Mouse (Mus musculus): ENCODE data around the gene Serinc3. TPM values are rescaled to one million over a fixed set of nuclear protein-coding genes. Genes with fewer than 3 reads are reported as not detected.

The Serinc3 gene
- total and polyA plus RNA-seq, 3 experiments = 345 to 611 (median 467) TPM

- peaks cover 0 to 31% of the 10 kb centered on the region in 2 experiments; a peak in 2 of 4 replicates for H3K4me1 ChIP-seq (ENCODE audit: control insufficient read depth in 1 of 2, insufficient read depth in 2 of 2)
- DNase-seq (ENCODE audit: extremely low read depth) = peak; percentile 85
- dilution Hi-C loops (cut with MboI; ENCODE audit: extremely low pct_ligation_motif_present, extremely low pct_unique_long_range_greater_than_20kb, low sequenced_read_pairs) = no loop called here
Observed at GRCm38 (mm10) chr2:163597661-163598060, 47.3 kb downstream of the Serinc3 start.

DNA sequence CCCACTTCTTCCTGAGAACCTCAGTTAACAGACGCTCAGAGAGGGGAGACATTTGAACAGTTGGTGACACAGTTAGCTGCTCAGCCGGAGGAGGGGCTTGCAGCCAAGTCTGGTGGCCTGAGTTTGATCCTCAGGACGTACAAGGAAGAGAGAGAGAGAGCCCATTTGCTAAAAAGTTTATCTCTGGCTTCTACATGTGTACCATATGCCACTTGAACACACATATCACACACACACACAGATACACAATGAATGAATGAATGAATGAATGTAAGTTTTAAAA is 48.1 kb downstream of the Serinc3 start:
- dilution Hi-C loops (cut with MboI; ENCODE audit: extremely low pct_ligation_motif_present, extremely low pct_unique_long_range_greater_than_20kb, low sequenced_read_pairs) (no loop called here), in situ Hi-C loops (cut with MboI; ENCODE audit: low pct_ligation_motif_present, low pct_unique_long_range_greater_than_20kb, low sequenced_read_pairs) (loop anchor here (10.0 kb wide), 1 partner anchor 62 kb away; no protein-coding TSS in a partner anchor)
- H3K36me3 ChIP-seq (replicated peaks in 1 of 2; ENCODE audit: control insufficient read depth in 1 of 2, insufficient read depth in 1 of 2, low read length in 1 of 2) = no peaks in the 10 kb centered on the region
- peaks cover 12% of the 10 kb centered on the region for H3K27me3 ChIP-seq (replicated peaks)
- peaks cover 0 to 31% of the 10 kb centered on the region in 2 experiments; a peak in 2 of 4 replicates for H3K4me1 ChIP-seq (ENCODE audit: control insufficient read depth in 1 of 2, insufficient read depth in 2 of 2)
- TF ChIP-seq IRF4 (IDR thresholded peaks at IDR 0.05; ENCODE audit: low read depth, low read length) (no peak), JUN (IDR thresholded peaks at IDR 0.05; ENCODE audit: insufficient read depth, low read depth, low read length) (no peak), ZNF384 (IDR thresholded peaks at IDR 0.05; ENCODE audit: low read depth, low read length) (no peak), POLR2AphosphoS2 (IDR thresholded peaks at IDR 0.05; ENCODE audit: low read depth, low read length) (no peak), ETS1 (conservative IDR thresholded peaks at IDR 0.05; ENCODE audit: low read depth, low read length) (no peak), CHD1 (IDR thresholded peaks at IDR 0.05; ENCODE audit: low read depth, low read length) (no peak)
- H3K9ac ChIP-seq (ENCODE audit: insufficient read depth, low read depth) = no peak overlapping the region
- DNase-seq (ENCODE audit: extremely low read depth) = no peak
- no peak overlapping the region for H3K4me3 ChIP-seq (replicated peaks in 1 of 3; ENCODE audit: low read depth in 2 of 3, low read length in 2 of 3, poor library complexity in 1 of 3)
- H3K27ac ChIP-seq (ENCODE audit: insufficient read depth, low read depth) = no peak overlapping the region
- no peaks in the 10 kb centered on the region for H3K9me3 ChIP-seq (replicated peaks; ENCODE audit: low read length)
- no peak overlapping the region for H3K4me2 ChIP-seq (ENCODE audit: insufficient read depth, low read depth, poor library complexity, severe bottlenecking)
- H3K79me2 ChIP-seq (replicated peaks; ENCODE audit: control insufficient read depth, extremely low read depth, insufficient read depth, poor library complexity, severe bottlenecking) = no peaks in the 10 kb centered on the region

More at GRCm38 (mm10) chr2:163597661-163598060, 47.3 kb downstream of the Serinc3 start:
- Histone ChIP-seq H3K27ac (ENCODE audit: insufficient read depth, low read depth) (no peak overlapping the region), H3K9me3 (replicated peaks; ENCODE audit: low read length) (no peaks in the 10 kb centered on the region), H3K4me3 (replicated peaks in 1 of 3; ENCODE audit: low read depth in 2 of 3, low read length in 2 of 3, poor library complexity in 1 of 3) (no peak overlapping the region), H3K4me2 (ENCODE audit: insufficient read depth, low read depth, poor library complexity, severe bottlenecking) (no peak overlapping the region), H3K9ac (ENCODE audit: insufficient read depth, low read depth) (no peak overlapping the region), H3K79me2 (replicated peaks; ENCODE audit: control insufficient read depth, extremely low read depth, insufficient read depth, poor library complexity, severe bottlenecking) (no peaks in the 10 kb centered on the region), H3K36me3 (replicated peaks in 1 of 2; ENCODE audit: control insufficient read depth in 1 of 2, insufficient read depth in 1 of 2, low read length in 1 of 2) (no peaks in the 10 kb centered on the region), H3K27me3 (replicated peaks) (peaks cover 12% of the 10 kb centered on the region)
- TF ChIP-seq TCF12 (IDR thresholded peaks at IDR 0.05; ENCODE audit: low read depth, low read length) = no peak
- TF ChIP-seq UBTF (IDR thresholded peaks at IDR 0.05; ENCODE audit: low read depth, low read length) = no peak
- TF ChIP-seq RAD21 (IDR thresholded peaks at IDR 0.05; ENCODE audit: low read depth, low read length) = peak; percentile 62
- TF ChIP-seq SIN3A (IDR thresholded peaks at IDR 0.05; ENCODE audit: low read length) = no peak
- peak; percentile 84 for TF ChIP-seq MAX (IDR thresholded peaks at IDR 0.05; ENCODE audit: low read length)
- no peak for TF ChIP-seq PAX5 (IDR thresholded peaks at IDR 0.05; ENCODE audit: low read length)
- TF ChIP-seq SMC3 (IDR thresholded peaks at IDR 0.05; ENCODE audit: low read depth, low read length) = peak; percentile 72
- peak; percentile 61 for TF ChIP-seq USF2 (conservative IDR thresholded peaks at IDR 0.05; ENCODE audit: low read depth, low read length)
- TF ChIP-seq USF1 (IDR thresholded peaks at IDR 0.05; ENCODE audit: low read depth, low read length) = peak; percentile 61
- peak; percentile 94 for TF ChIP-seq MYC (IDR thresholded peaks at IDR 0.05; ENCODE audit: low read depth, low read length)
- TF ChIP-seq POLR2A (IDR thresholded peaks at IDR 0.05; ENCODE audit: low read depth, low read length) = no peak
- TF ChIP-seq CTCF (conservative IDR thresholded peaks at IDR 0.05 in 1 of 2, IDR thresholded peaks at IDR 0.05 in 1 of 2; ENCODE audit: low read depth in 2 of 2, low read length in 2 of 2) = peak; percentile 37 to 86
- TF ChIP-seq ZKSCAN1 (IDR thresholded peaks at IDR 0.05; ENCODE audit: borderline replicate concordance, low read depth, low read length) = no peak
- peak; percentile 85 for TF ChIP-seq MXI1 (IDR thresholded peaks at IDR 0.05; ENCODE audit: low read depth, low read length)
- in situ Hi-C loops (cut with MboI; ENCODE audit: low pct_ligation_motif_present, low pct_unique_long_range_greater_than_20kb, low sequenced_read_pairs) = loop anchor here (10.0 kb wide), 1 partner anchor 63 kb away; no protein-coding TSS in a partner anchor

All from CH12.LX (cell line).